Mouse (Mus musculus) ES-Bruce4 (cell line): ENCODE results near the gene Gm9507. TPM values are rescaled to one million over a fixed set of nuclear protein-coding genes. Genes with fewer than 3 reads are reported as not detected.

Experiments used
- H3K27ac ChIP-seq: 2 replicates; pipeline ENCODE4 v1.5.1; 2012; ENCODE audit warnings: low read length, inconsistent platforms; ENCODE audit not compliant: insufficient read depth
- H3K27me3 ChIP-seq: 2 replicates; pipeline ENCODE4 v1.6.1; 2012; ENCODE audit warnings: mild to moderate bottlenecking, low read length, inconsistent platforms; ENCODE audit not compliant: control insufficient read depth, poor library complexity, insufficient read depth, severe bottlenecking
- H3K36me3 ChIP-seq: 2 replicates; pipeline ENCODE4 v1.6.1; 2012; ENCODE audit warnings: inconsistent platforms, mild to moderate bottlenecking, low read length, moderate library complexity; ENCODE audit not compliant: control insufficient read depth, poor library complexity, insufficient read depth, severe bottlenecking
- H3K4me1 ChIP-seq: one replicate; pipeline ENCODE4 v1.8.1; 2011; ENCODE audit warnings: low read length; ENCODE audit not compliant: control insufficient read depth, insufficient read depth
- H3K4me3 ChIP-seq: 2 replicates; pipeline ENCODE4 v1.5.1; 2011; ENCODE audit warnings: low read depth, mild to moderate bottlenecking, low read length
- H3K9ac ChIP-seq: 2 replicates; pipeline ENCODE4 v1.6.1; 2012; ENCODE audit warnings: low read depth, mild to moderate bottlenecking, inconsistent platforms; ENCODE audit not compliant: poor library complexity, severe bottlenecking
- H3K9me3 ChIP-seq: replicated peaks from 2 replicates; pipeline ENCODE4 v1.6.1; 2012; ENCODE audit warnings: mild to moderate bottlenecking, low read length, inconsistent platforms; ENCODE audit not compliant: control insufficient read depth, poor library complexity, insufficient read depth, severe bottlenecking
- CTCF ChIP-seq: IDR thresholded peaks from one replicate; pipeline ENCODE4 v1.8.1; 2011; ENCODE audit warnings: low read depth, low read length
- EP300 ChIP-seq: IDR thresholded peaks from 2 replicates; pipeline ENCODE4 v1.6.1; 2011; ENCODE audit warnings: low read depth, low read length; ENCODE audit not compliant: insufficient read depth
- POLR2A ChIP-seq: IDR thresholded peaks from one replicate; pipeline ENCODE4 v1.8.1; 2011; ENCODE audit warnings: low read length; ENCODE audit not compliant: insufficient read depth
- polyA plus RNA-seq: library from polyadenylated mRNA; stranded (reverse); fragments of >200 nt; gene quantifications from 2 replicates; pipeline ENCODE4 v1.2.4, GENCODE M21; 2011; ENCODE audit warnings: low read depth; ENCODE audit not compliant: missing spikeins, insufficient read depth, insufficient read length

Gene Gm9507
- polyA plus RNA-seq, result not detected in 2 replicates

DNA sequence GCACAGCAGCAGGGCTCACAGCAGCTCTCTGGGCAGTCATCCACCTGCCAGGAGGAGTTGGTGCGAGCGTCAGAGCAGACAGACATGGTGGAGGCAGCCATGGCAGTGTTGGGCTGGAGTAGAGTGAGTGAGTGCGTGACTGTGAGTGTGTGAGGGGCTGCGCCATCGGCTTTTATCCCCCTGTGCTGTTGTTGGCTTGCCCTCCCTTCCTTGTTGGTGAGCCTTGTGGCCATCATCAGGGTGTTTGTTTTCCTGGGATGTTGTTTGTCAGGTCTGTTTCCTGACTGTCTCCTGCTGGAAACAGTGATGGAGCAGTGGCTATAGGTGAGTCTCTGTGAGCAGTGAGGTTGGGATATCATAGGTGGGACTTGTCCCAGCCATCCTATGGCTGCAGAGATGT, at the start of gene Gm9507:
Gene Gm9507, minus strand, starts transcription at position 101 of the 400 bp plus-strand sequence.
- H3K9ac ChIP-seq, result no peak within 1 kb of the TSS
- H3K27me3 ChIP-seq, result no peaks in the 10 kb centered on the region
- TF ChIP-seq POLR2A (no peak), EP300 (no peak), CTCF (no peak)
- no peaks in the 10 kb centered on the region for H3K4me1 ChIP-seq
- no peak within 1 kb of the TSS for H3K4me3 ChIP-seq
- no peak within 1 kb of the TSS for H3K27ac ChIP-seq
- no peaks in the 10 kb centered on the region for H3K36me3 ChIP-seq
- H3K9me3 ChIP-seq, result peaks cover 20% of the 10 kb centered on the region

DNA sequence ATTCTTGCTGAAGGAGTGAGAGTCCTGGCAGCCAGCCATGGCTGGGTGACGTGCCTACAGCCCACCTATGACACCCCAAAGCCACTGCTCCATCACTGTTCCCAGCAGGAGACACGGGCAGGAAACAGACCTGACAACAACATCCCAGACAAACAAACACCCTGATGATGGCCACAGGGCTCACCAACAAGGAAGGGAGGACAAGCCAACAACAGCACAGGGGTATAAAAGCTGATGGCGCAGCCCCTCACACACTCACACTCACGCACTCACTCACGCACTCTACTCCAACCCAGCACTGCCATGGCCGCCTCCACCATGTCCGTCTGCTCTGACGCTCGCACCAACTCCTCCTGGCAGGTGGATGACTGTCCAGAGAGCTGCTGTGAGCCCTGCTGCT, 40.9 kb upstream of the Gm9507 start, which contains the start of gene Gm10318:
Gene Gm10318, plus strand, starts transcription at position 301 of the 400 bp plus-strand sequence.
- H3K27ac ChIP-seq, result no peak within 1 kb of the TSS
- H3K9me3 ChIP-seq, result no peaks in the 10 kb centered on the region
- H3K9ac ChIP-seq, result no peak within 1 kb of the TSS
- no peak within 1 kb of the TSS for H3K4me3 ChIP-seq
- TF ChIP-seq POLR2A (no peak), EP300 (no peak), CTCF (no peak)
- H3K36me3 ChIP-seq, result no peaks in the 10 kb centered on the region
- H3K4me1 ChIP-seq, result no peaks in the 10 kb centered on the region
- H3K27me3 ChIP-seq, result no peaks in the 10 kb centered on the region

DNA sequence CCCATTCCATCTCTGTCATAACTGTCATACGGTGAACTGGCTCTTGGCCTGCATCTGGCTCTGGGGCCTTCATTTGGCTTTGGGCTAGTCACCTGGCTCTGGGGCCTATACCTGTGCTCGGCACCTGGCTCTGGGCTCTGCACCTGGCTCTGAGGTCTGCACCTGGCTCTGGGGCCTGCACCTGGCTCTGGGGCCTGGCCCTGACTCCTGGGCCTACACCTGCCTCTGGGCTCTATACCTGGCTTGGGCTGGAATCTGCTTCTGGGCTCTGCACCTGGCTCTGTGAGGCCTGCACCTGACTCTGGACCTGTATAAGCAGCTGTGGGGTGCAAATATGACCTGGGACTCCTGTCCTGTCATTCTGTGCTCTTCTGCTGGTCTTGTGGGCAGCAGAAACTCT, 35.9 kb upstream of the Gm9507 start:
- Histone ChIP-seq H3K36me3 (no peaks in the 10 kb centered on the region), H3K9ac (no peak overlapping the region), H3K4me3 (no peak overlapping the region), H3K9me3 (no peaks in the 10 kb centered on the region), H3K27ac (no peak overlapping the region), H3K27me3 (no peaks in the 10 kb centered on the region), H3K4me1 (no peaks in the 10 kb centered on the region)
- TF ChIP-seq POLR2A (no peak), EP300 (no peak), CTCF (no peak)

DNA sequence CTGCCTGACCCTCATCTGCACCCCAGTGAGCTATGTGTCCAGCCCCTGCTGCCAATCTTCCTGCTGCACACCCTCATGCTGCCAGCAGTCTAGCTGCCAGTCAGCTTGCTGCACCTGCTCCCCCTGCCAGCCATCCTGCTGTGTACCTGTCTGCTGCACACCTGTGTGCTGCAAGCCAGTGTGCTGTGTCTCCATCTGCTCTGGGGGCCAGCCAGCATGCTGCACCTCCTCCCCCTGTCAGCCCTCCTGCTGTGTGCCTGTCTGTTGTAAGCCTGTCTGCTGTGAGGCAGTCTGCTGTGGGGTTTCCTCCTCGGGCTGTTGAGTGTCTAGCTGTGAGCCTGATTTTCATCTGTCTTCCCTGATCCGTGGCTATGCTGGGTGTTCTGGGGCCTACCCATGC, 35.3 kb upstream of the Gm9507 start:
- Histone ChIP-seq H3K27me3 (no peaks in the 10 kb centered on the region), H3K27ac (no peak overlapping the region)
- no peak for TF ChIP-seq EP300
- no peak for TF ChIP-seq POLR2A
- no peak for TF ChIP-seq CTCF

DNA sequence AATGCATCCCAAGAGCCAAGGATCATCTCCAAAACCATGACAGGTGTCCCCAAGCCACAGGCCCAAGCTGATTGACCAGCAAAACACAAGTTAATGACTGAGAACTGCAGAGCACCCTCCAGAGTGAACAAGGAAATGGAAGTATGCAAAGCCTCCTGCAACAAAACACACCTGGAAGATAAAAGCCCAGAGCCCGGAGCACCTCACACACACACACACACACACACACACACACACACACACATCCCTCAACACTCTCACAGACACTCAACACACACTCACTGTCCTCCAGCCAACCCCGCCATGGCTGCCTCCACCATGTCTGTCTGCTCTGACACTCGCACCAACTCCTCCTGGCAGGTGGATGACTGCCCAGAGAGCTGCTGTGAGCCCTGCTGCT, 34.9 kb upstream of the Gm9507 start, which contains the start of gene Gm36176:
Gene Gm36176, plus strand, starts transcription at position 301 of the 400 bp plus-strand sequence.
- no peak within 1 kb of the TSS for H3K27ac ChIP-seq
- H3K4me3 ChIP-seq, result no peak within 1 kb of the TSS
- no peaks in the 10 kb centered on the region for H3K4me1 ChIP-seq
- H3K9me3 ChIP-seq, result no peaks in the 10 kb centered on the region
- H3K9ac ChIP-seq, result no peak within 1 kb of the TSS
- H3K36me3 ChIP-seq, result no peaks in the 10 kb centered on the region
- H3K27me3 ChIP-seq, result no peaks in the 10 kb centered on the region
- TF ChIP-seq POLR2A (no peak), CTCF (no peak), EP300 (no peak)

More for the DNA sequence above, 35.3 kb upstream of the Gm9507 start:
- Histone ChIP-seq H3K9ac (no peak overlapping the region), H3K9me3 (no peaks in the 10 kb centered on the region), H3K4me3 (no peak overlapping the region), H3K36me3 (no peaks in the 10 kb centered on the region), H3K4me1 (no peaks in the 10 kb centered on the region)

DNA sequence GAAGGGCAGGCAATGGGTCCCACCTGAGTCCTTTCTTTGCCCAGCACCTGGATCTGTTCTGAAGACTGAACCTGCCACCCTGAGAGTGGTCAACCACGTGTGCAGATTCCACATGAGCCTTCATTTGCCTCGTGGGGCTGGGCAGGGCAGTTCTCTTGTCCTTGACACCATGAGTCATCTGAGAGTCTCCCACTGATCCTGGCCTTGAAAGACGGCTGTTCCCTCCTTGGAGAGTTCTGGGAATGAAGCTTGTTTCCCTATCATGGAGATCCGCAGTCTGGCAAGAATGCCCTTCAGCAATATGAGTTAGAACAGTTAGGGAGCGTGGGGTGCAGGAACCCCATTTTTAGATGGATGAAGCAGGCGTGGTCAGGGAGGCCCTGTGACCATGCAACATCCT, 27.4 kb upstream of the Gm9507 start:
- H3K4me3 ChIP-seq, result no peak overlapping the region
- no peak overlapping the region for H3K27ac ChIP-seq
- no peak overlapping the region for H3K9ac ChIP-seq
- H3K27me3 ChIP-seq, result no peaks in the 10 kb centered on the region
- no peaks in the 10 kb centered on the region for H3K4me1 ChIP-seq
- H3K36me3 ChIP-seq, result no peaks in the 10 kb centered on the region
- TF ChIP-seq EP300, result no peak
- no peak for TF ChIP-seq CTCF
- no peak for TF ChIP-seq POLR2A
- no peaks in the 10 kb centered on the region for H3K9me3 ChIP-seq
